ENCODE assay signal across 18 mouse cellular contexts in the genomic region with DNA sequence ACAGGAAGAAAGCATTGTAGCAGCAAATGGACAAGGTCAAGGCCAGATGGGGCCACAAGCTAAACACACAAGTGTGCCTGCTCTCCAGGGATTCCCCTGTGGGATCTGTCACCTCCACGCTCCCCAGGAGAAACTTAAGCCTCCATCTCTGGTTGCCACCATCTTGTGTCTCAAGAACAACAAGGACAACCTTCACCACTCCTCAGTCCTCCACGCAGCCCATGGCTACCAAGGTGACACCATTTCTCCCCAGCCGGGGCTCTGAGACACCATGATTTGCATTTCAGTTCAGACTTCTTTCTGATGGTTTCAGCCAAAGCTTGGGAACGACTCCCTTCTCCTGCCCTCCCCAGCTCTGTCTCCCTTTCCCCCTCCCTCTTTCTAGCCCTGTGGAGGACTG.
"Had no signal": no experiment of that assay in that cellular context is flagged by ENCODE, and none has a peak within 500 bp of the region (broad histone marks: within the 10 kb centered on the region; RNA-seq: fewer than 3 reads in every experiment).

No protein-coding gene starts in this region.

- H3K4me2 ChIP-seq: lung, embryonic 14.5 days; midbrain, embryonic 12.5 days; neural tube, embryonic 12.5 days; neural tube, embryonic 15.5 days had no signal

- H3K4me3 ChIP-seq: midbrain, embryonic 10.5 days; midbrain, embryonic 12.5 days; myocyte; neural tube, embryonic 12.5 days; neural tube, embryonic 15.5 days had no signal

- H3K36me3 ChIP-seq: midbrain, embryonic 10.5 days; midbrain, embryonic 12.5 days; neural tube, embryonic 12.5 days; neural tube, embryonic 15.5 days had no signal

- H3K9ac ChIP-seq: lung, embryonic 14.5 days; midbrain, embryonic 12.5 days; neural tube, embryonic 12.5 days; neural tube, embryonic 15.5 days had no signal

- H3K27ac ChIP-seq: midbrain, embryonic 12.5 days; neural tube, embryonic 12.5 days had no signal

- H3K9me3 ChIP-seq: midbrain, embryonic 10.5 days; midbrain, embryonic 12.5 days; neural tube, embryonic 12.5 days; neural tube, embryonic 15.5 days had no signal

- DNase-seq: lung, adult 18-20 months; lung, embryonic 14.5 days; lung, postnatal 10 days; lung, postnatal 4 days; midbrain, embryonic 14.5 days; retina, postnatal 1 day; right cerebral cortex, adult 18-20 months; right cerebral cortex, postnatal 25 days; right cerebral cortex, postnatal 4 days; spleen, adult 18-20 months; thymus, adult 18-20 months; thymus, postnatal 14 days; thymus, postnatal 36 days had no signal
